Mouse (Mus musculus): Measurements from ENCODE around the gene Cks2. TPM values are rescaled to one million over a fixed set of nuclear protein-coding genes. Genes with fewer than 3 reads are reported as not detected.

Cks2 gene
- polyA plus RNA-seq (2015; fragmentation: Nextera tagmentation; extraction: Ambion mirVana): 220 and 247 TPM in 2 replicates

DNA sequence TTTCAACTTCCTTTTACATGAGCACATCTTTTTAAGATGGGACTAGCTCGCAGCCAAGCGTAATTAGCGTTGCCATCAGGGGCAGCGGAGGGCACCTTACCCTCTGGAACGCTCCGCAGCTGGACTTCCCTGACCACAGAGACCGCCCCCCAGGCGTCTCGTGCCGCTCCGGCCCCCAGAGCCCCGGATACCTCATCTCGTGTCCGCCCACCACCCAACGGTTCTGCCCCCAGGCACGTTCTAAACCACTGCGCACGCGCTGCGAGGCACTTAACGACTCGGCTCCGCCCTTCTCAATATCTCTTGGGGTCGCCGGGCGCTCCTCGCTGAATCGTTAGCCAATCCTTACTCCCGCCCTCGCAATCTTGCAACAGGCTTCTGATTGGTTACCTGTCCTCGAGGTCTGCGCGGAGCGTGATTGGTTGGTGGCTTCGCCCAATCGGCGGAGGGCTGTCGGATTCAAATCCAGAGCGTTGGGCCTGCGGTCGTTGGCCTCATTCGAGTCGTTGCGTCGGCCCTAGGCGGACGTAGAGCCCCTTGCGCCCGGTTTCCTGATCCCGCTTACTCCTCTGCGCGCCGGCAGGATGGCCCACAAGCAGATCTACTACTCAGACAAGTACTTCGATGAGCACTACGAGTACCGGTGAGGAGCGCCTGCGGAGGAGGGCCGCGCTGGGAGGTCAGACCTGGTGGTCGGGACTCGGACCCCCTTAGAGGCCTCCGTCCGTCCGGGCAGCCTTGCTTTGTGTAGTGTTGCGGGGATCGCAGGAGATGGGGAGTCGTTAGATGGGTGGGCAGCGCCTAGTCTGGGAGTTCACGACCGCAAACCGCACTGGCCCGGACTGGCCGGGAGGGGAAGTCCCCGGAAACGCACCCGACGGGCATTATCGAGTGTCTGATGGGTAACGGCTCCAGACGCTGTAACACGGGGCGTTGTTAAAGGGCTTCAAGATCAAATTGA is at the start of gene Cks2:
TSS of gene Cks2 (plus strand) at position 404 of the 961 bp plus-strand sequence.
- ATAC-seq (ENCODE audit: insufficient number of reproducible peaks, low FRiP score, low TSS enrichment, low read depth): peak; percentile 99
- Histone ChIP-seq H3K4me3 (peak within 1 kb of the TSS; percentile 72), H3K4me2 (peak within 1 kb of the TSS; percentile 78), H3K9ac (peak within 1 kb of the TSS; percentile 74), H3K36me3 (peaks cover 2% of the 10 kb centered on the region; the same call in 1 of the 2 replicates), H3K4me1 (peaks cover 17% of the 10 kb centered on the region), H3K9me3 (no peaks in the 10 kb centered on the region), H3K27me3 (no peaks in the 10 kb centered on the region), H3K27ac (peak within 1 kb of the TSS; percentile 76)
- under 1% methylated on average over 83 of the region's 83 CpGs for WGBS

DNA sequence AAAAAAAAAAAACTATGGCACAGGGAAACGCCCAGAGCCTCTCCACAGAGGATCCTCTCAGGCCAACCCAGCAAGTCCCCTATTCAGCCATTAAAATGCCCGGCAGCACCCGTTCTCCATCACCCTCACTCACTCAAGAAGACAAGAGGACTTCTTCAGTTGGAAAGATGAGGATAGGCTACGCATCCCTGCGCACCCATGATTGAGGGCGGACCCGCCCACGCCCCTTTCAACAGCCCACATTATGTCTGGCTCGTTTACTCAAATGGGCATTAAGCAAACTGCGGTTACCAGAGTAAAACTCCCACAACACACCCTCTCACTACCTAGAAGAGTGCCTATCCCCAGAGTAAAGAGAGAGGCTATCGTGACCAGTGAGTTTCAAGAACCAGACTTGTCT is 49.6 kb upstream of the Cks2 start:
- Histone ChIP-seq H3K4me1 (peaks cover 12% of the 10 kb centered on the region), H3K27me3 (peaks cover 11% of the 10 kb centered on the region; the same call in 1 of the 2 replicates), H3K9me3 (no peaks in the 10 kb centered on the region), H3K36me3 (no peaks in the 10 kb centered on the region), H3K27ac (no peak overlapping the region), H3K9ac (no peak overlapping the region), H3K4me3 (no peak overlapping the region; the same call in 1 of the 2 replicates), H3K4me2 (peak overlapping the region; percentile 93; the same call in 1 of the 2 replicates)
- ATAC-seq (ENCODE audit: insufficient number of reproducible peaks, low FRiP score, low TSS enrichment, low read depth): no peak
- WGBS: 39% methylated on average over 11 of the region's 11 CpGs

DNA sequence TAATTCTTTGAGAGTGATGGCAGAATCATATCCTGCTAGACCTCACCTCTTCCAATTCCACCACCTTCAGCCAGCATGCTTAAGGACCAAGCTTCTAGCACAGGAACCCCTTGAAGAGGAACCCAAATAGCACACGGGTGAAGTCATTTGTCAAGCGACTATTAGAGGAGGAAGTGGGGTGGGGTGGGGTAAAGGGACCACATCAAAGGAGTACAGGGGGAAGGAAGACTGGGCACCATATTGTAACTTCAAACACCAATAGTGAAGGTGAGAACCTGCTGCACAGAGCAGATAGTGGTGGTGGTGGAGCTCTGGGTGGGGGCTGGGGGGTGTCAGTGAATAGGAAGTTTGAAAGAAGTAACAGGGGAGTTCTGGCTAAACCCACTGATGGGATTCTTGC is 47.0 kb upstream of the Cks2 start:
- H3K4me2 ChIP-seq: no peak overlapping the region
- no peak overlapping the region for H3K9ac ChIP-seq
- peaks cover 11% of the 10 kb centered on the region; the same call in 1 of the 2 replicates for H3K27me3 ChIP-seq
- H3K27ac ChIP-seq: no peak overlapping the region
- no peaks in the 10 kb centered on the region for H3K36me3 ChIP-seq
- H3K9me3 ChIP-seq: no peaks in the 10 kb centered on the region
- peaks cover 16% of the 10 kb centered on the region for H3K4me1 ChIP-seq
- no peak for ATAC-seq (ENCODE audit: insufficient number of reproducible peaks, low FRiP score, low TSS enrichment, low read depth)
- WGBS: 37% methylated on average over 2 of the region's 2 CpGs
- no peak overlapping the region for H3K4me3 ChIP-seq

DNA sequence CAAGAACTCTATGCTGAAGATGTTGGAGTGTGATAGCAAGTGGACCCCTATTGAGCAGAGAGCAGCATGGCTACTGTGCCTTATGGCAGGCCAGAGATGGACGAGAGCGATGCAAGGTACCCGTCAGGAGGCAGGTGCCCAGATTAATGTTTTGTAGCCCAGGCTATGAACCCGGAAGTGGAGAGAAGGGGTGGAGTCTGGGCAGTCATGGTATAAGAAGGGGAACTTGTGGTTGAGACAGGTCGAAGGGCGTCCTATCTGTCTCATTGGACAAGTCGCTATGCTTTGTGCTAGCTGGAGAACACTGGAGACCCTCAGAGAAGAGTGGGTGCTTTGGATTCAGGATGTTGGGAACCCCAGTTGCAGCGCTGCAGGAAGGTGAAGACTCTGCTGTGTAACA is 44.9 kb upstream of the Cks2 start:
- H3K4me3 ChIP-seq: no peak overlapping the region
- H3K4me1 ChIP-seq: peaks cover 19% of the 10 kb centered on the region
- H3K27me3 ChIP-seq: 0 out of 2 replicates have a peak, but pooled peaks cover 7% of the 10 kb centered on the region
- no peaks in the 10 kb centered on the region for H3K9me3 ChIP-seq
- WGBS: 91% methylated on average over 8 of the region's 8 CpGs
- ATAC-seq (ENCODE audit: insufficient number of reproducible peaks, low FRiP score, low TSS enrichment, low read depth): no peak
- H3K36me3 ChIP-seq: no peaks in the 10 kb centered on the region
- H3K4me2 ChIP-seq: no peak overlapping the region
- H3K9ac ChIP-seq: no peak overlapping the region
- H3K27ac ChIP-seq: no peak overlapping the region

DNA sequence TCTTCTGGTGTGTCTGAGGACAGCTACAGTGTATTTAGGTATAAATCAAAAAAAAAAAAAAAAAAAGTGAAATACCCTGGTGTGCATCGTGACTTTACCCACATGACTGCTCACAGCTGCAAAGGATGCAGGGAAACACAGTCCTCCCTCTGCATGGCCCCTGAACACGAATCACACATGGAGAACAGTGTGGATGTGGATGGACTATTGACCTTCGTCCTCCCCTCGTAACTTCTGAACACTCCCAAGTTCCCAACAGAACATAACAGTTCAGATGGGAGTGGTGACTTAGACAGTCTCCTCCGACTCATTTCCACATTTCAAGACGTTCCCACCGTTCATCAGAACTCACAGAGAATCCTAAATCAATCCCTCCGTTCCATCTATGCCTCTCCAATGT is 42.3 kb upstream of the Cks2 start:
- H3K4me2 ChIP-seq: peak overlapping the region; percentile 42; the same call in 1 of the 2 replicates
- H3K27me3 ChIP-seq: no peaks in the 10 kb centered on the region
- no peak overlapping the region for H3K4me3 ChIP-seq
- WGBS: 58% methylated on average over 8 of the region's 8 CpGs
- no peak overlapping the region for H3K9ac ChIP-seq
- H3K4me1 ChIP-seq: peaks cover 15% of the 10 kb centered on the region
- H3K27ac ChIP-seq: no peak overlapping the region
- H3K36me3 ChIP-seq: no peaks in the 10 kb centered on the region
- no peaks in the 10 kb centered on the region for H3K9me3 ChIP-seq
- no peak for ATAC-seq (ENCODE audit: insufficient number of reproducible peaks, low FRiP score, low TSS enrichment, low read depth)

DNA sequence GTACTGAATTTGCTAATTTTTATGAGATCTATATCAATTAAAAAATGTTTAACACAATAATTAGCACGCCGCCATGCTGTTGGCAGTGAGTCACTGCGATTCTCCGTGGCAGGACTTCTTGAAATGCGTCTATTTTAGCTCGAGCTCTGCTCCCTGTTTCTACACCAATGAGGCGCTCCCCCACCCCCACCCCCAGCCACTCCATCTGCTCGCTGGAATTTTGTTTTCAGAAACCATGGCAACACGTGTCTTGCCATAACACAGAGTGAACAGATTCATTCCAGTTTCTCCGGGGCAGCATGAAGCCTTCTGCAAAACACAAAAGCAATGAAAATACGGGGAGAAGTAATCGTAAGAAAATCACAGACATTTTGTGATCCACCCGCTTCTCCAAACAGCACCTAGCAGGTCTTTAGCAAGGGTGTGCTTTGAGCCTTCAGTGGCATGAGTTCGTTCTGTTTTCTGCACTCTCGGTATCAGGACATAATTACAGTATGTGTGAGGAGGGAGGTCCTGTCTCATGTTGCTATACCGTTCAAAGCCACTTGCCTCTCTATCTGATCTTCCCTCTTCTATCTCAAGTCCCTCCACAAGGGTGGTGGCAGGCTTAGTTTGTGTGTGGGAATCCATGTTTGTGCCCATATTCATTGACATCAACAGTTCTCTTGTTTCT is 41.7 kb upstream of the Cks2 start:
- Histone ChIP-seq H3K9ac (no peak overlapping the region), H3K4me1 (peaks cover 15% of the 10 kb centered on the region), H3K27ac (peak overlapping the region; percentile 50), H3K4me2 (peak overlapping the region; percentile 42), H3K27me3 (no peaks in the 10 kb centered on the region), H3K4me3 (peak overlapping the region; percentile 22), H3K9me3 (no peaks in the 10 kb centered on the region), H3K36me3 (no peaks in the 10 kb centered on the region)
- WGBS: 12% methylated on average over 16 of the region's 16 CpGs
- 0 out of 2 replicates have a peak, but pooled peaks have one; percentile 64 for ATAC-seq (ENCODE audit: insufficient number of reproducible peaks, low FRiP score, low TSS enrichment, low read depth)

DNA sequence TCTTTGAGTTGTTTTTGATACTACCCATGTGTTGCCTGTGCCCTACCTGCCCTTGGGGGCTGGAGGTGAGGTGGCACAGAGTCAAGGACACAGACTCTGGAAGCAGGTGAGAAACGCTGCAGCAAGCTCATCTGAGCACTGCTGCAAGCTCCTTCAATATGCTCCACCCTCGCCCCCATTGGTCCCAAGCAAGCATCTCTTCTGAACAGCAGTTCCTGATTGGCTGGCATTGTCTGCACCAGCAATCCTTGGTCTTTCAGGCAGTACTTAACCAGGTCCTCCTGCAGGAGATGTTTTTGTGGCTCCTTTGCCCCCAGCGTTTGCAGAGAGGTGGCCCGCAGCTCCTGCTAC is 41.2 kb upstream of the Cks2 start:
- Histone ChIP-seq H3K4me2 (peak overlapping the region; percentile 42), H3K4me1 (peaks cover 15% of the 10 kb centered on the region), H3K36me3 (no peaks in the 10 kb centered on the region), H3K9me3 (no peaks in the 10 kb centered on the region), H3K27me3 (no peaks in the 10 kb centered on the region), H3K9ac (no peak overlapping the region), H3K4me3 (no peak overlapping the region), H3K27ac (peak overlapping the region; percentile 50)
- 47% methylated on average over 4 of the region's 4 CpGs for WGBS
- no peak for ATAC-seq (ENCODE audit: insufficient number of reproducible peaks, low FRiP score, low TSS enrichment, low read depth)

DNA sequence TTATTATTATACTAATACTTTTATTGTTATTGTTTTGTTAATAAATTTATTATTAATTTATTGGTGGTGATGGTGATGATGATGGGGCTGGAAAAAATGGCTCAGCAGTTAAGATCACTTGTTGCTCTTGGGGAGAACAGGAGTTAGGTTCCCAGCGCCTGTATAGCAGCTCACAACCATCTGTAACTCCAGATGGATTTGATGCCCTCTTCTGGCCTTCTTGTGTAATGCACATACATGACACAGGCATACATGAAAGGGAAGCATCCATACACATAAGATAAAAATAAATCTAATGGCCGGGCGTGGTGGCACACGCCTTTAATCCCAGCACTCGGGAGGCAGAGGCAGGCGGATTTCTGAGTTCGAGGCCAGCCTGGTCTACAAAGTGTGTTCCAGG is 35.8 kb upstream of the Cks2 start:
- no peaks in the 10 kb centered on the region for H3K9me3 ChIP-seq
- peaks cover 11% of the 10 kb centered on the region; the same call in 1 of the 2 replicates for H3K4me1 ChIP-seq
- H3K36me3 ChIP-seq: no peaks in the 10 kb centered on the region
- no peaks in the 10 kb centered on the region for H3K27me3 ChIP-seq
- no peak overlapping the region for H3K9ac ChIP-seq
- 94% methylated on average over 7 of the region's 7 CpGs for WGBS
- no peak overlapping the region for H3K4me2 ChIP-seq
- ATAC-seq (ENCODE audit: insufficient number of reproducible peaks, low FRiP score, low TSS enrichment, low read depth): no peak
- H3K4me3 ChIP-seq: no peak overlapping the region
- no peak overlapping the region for H3K27ac ChIP-seq

DNA sequence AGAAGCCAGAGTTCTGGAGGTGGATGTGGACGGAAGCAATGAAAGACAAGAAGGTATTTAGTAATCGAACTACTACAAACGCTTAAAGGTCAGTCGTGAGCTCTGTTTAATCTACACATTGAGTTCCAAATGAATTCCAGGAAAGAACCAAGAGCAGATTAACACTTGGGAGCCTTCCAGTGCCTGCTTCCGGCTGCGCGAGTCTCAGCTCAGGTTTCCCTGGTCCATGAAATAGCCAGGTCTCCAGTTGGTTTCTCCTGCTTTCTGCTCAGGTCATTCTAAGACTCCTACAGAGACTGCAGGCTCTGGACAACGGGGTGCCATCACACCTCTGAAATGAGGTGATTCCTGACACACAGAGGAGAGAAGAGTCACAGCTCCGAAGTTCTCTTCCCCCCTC is 34.0 kb upstream of the Cks2 start:
- Histone ChIP-seq H3K9me3 (no peaks in the 10 kb centered on the region), H3K4me1 (peaks cover 19% of the 10 kb centered on the region), H3K27me3 (no peaks in the 10 kb centered on the region), H3K27ac (no peak overlapping the region), H3K4me3 (no peak overlapping the region), H3K4me2 (0 out of 2 replicates have a peak overlapping the region, but pooled peaks have one; percentile 22), H3K9ac (no peak overlapping the region), H3K36me3 (no peaks in the 10 kb centered on the region)
- ATAC-seq (ENCODE audit: insufficient number of reproducible peaks, low FRiP score, low TSS enrichment, low read depth): no peak
- 16% methylated on average over 9 of the region's 9 CpGs for WGBS

DNA sequence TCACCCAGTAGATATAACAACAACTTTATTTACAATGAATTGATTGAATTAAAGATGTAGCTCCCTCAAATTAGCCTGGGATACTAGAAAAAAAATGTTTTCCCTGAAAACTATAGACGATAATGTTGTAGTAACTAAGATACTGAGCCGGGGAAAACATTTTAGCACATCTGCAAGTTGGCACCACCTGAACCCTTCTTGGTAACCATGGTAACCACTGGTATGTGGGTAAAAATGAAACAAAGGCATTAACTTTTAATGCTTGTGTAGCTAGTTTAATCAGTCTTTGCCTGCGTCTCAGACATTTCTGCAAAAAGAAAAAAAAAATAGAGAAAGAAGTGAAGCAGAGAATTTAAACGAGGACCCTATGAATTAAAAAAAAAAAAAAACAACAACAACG is 33.5 kb upstream of the Cks2 start:
- Histone ChIP-seq H3K4me2 (0 out of 2 replicates have a peak overlapping the region, but pooled peaks have one; percentile 22), H3K4me1 (peaks cover 23% of the 10 kb centered on the region), H3K9ac (no peak overlapping the region), H3K27ac (no peak overlapping the region), H3K27me3 (no peaks in the 10 kb centered on the region), H3K36me3 (no peaks in the 10 kb centered on the region), H3K4me3 (no peak overlapping the region), H3K9me3 (no peaks in the 10 kb centered on the region)
- no peak for ATAC-seq (ENCODE audit: insufficient number of reproducible peaks, low FRiP score, low TSS enrichment, low read depth)
- 29% methylated on average over 5 of the region's 5 CpGs for WGBS

DNA sequence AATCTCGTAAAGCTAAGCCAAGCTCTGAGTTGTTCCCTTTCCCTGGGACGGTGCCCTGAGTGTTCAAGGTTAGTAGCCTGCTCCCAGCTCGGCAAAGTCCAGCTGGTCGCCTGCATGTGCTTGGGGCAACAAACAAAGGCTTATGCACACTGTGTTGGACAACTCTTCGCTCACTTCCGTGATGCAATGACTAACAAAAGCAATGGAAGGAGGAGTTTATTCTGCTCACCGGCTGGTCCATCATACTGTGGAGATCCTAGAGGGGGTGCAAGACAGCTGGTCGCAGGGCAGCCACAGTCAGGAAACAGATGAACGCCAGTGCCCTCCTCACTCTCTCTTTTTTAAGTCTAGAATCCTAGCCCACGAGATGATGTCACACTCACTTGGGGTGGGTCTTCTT is 29.2 kb upstream of the Cks2 start:
- Histone ChIP-seq H3K4me2 (no peak overlapping the region), H3K4me3 (no peak overlapping the region), H3K4me1 (peaks cover 24% of the 10 kb centered on the region), H3K36me3 (no peaks in the 10 kb centered on the region), H3K27ac (peak overlapping the region; percentile 23), H3K9ac (no peak overlapping the region), H3K9me3 (no peaks in the 10 kb centered on the region), H3K27me3 (no peaks in the 10 kb centered on the region)
- no peak for ATAC-seq (ENCODE audit: insufficient number of reproducible peaks, low FRiP score, low TSS enrichment, low read depth)
- 44% methylated on average over 10 of the region's 10 CpGs for WGBS

Measured in limb, embryonic 15.5 days (tissue).